Mouse (Mus musculus) cerebellum, adult 18-20 months (tissue): ENCODE data around the gene Nacc1.
"Not testable (repeated sequence)": the region's sequence is repeated elsewhere in the genome, so short reads cannot be mapped to it uniquely, and the experiment has no call there.

Experiments
- DNase-seq, 2 experiments: peaks; one replicate each; pipeline ENCODE4 v3.0.0; 2021

Gene Nacc1

GRCm38 (mm10) chr8:84639162-84640009 is 48.3 kb downstream of the Nacc1 start:
- DNase-seq: peak; percentile 89 to 99

DNA sequence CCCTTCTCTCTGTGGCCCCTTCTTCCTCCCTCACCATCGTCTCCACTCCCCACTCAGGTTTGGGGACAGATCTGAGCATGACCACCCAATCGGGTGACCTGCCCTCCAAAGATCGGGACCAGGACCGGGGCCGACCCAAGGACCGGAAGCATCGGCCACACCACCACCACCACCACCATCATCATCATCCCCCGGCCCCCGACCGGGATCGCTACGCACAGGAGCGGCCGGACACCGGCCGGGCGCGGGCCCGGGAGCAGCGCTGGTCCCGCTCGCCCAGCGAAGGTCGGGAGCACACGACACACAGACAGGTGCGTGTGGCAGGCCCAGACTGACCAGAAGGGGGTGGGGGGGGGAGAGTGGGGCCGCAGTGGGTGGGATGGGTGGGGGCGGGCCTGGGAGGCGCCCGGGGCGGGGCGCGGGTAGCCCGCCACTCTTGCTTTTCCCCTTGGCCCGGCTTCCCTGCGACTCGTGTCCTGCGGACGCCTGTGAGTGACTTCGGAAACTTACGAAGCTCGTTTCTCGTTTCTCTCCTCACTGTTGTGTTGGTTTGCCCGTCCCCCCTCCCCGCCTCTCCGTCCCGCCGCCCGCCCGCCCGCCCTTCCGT is 49.0 kb downstream of the Nacc1 start:
- peak; percentile 41 to 59 for DNase-seq

DNA sequence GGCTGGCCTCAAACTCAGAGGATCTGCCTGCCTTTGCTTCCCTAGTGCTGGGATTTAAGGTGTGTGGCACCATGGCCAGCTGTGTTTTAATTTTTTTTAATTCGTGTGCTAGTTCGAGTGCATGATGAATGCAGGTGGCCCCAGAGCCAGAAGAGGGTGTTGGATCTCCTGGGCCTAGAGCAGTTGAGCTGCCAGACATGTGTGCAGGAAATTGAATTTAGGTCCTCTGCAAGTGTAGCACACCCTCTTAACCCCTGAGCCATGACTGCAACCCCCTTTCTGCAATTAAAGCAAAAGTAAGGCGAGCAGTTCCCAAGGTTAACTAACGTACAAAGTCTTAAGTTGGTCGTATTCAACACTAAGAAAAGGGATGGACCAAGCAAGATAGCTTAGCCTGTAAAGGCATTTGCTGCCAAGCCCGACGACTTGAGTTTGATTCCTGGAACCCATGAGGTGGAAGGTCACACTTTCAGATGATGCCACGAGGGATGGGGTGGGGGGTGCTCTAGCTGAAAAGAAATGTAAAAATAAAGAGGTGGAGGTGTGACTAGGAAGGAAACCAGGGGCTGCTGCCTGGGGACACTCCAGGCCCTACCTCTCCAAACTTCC is 49.6 kb downstream of the Nacc1 start:
- no peak for DNase-seq

DNA sequence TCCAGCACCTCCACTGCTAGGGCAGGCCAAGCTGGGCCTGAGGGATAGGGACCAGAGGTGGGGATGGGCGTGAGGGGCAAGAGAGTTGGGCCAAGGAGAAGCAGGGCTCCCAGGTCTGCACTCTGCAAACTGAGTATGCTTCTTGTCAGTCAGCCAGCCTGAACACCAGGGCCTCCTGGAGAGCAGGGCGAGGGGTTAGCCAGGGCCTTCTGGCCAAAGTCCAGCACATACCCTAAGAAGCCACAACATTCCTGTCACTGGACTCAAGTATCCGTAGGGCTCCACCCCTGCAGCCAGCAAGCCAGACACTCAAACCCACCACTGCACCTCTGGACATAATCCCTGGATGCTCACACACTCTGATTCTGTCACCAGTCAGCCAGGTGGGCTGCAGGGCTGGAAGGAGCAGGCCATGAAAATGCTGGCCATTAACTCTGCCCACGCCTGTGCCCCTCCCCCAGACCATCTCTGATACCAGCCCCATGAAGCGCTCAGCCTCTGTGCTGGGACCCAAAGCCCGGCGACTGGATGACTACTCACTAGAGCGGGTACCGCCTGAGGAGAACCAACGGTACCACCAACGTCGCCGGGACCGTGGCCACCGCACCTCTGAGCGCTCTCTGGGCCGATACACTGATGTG is 51.5 kb downstream of the Nacc1 start:
- peak; percentile 50 to 67 for DNase-seq

- peak in 1 of 2 experiments; percentile 37 for DNase-seq
Measured at GRCm38 (mm10) chr8:84635397-84636050, 52.1 kb downstream of the Nacc1 start.

- DNase-seq: peak; percentile 97 to 98
Measured at GRCm38 (mm10) chr8:84634849-84635304, 52.8 kb downstream of the Nacc1 start.

DNA sequence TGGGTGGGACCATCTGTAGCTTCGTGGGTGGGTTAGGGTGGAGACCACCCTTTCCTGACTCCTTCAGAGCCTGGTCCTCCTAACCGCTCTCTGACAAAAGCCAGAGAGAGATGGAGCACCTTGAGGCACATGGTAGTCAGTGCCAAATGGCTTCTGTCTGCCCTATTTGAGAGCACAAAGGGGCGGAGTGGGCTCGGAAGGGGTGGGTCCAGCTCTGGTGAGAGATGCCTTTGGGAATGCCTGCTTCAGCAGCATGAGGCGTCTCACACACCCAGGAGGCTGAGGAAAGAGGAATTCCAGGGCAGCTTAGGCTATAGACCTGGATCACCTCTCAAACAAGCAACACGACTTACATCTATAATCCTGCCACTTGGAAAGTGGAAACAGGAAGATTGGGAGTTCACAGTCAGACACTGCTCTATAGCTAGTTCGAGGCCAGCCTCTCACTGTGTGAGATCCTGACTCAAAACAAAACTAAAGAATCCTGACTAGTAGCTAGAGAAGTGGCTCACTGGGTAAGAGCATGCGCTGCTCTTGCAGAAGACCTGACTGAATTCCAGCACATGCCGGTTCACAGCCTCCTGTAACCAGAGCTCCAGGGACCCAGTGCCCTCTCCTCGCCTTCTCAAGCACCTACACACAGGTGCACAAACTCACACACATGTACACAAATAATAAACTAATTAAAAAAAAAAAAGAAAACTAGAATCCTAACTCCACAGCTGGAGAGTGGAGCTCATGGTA is 53.6 kb downstream of the Nacc1 start:
- DNase-seq: no peak

- DNase-seq: no peak
Measured at GRCm38 (mm10) chr8:84631813-84632212, 55.8 kb downstream of the Nacc1 start.

DNA sequence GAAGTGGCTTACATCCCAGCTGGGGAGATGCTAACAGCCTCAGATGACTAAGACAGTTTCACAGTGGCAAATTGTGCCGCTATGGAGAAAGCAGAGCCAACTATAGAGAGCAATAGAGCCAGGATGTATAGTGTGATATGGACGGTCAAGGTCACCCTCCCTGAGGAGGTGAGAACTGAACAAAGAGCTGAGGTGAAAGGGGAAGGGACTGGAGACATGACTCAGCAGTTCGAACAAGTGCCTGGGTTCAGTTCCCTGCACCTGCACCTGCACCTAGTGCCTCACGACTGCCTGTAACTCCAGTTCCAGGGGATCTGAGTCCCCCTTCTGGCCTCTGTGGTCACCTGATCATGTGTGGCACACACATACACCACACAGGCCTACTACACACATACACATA is 57.5 kb downstream of the Nacc1 start:
- no peak for DNase-seq

GRCm38 (mm10) chr8:84629586-84629985 is 58.1 kb downstream of the Nacc1 start:
- DNase-seq: no peak

DNA sequence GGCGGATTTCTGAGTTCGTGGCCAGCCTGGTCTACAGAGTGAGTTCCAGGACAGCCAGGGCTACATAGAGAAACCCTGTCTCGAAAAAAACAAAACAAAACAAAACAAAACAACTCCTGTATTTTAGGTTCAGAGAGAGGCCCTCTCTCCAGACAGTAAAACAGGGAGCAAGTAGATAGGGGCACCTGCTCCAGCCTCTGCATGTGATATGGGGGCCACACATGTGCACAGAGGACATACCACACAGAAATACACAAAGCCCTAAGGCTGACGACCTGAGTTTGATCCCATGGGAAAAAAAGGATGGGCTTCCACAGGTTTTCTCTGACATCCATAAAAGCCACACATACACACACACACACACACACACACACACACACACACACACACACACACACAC is 64.2 kb downstream of the Nacc1 start:
- DNase-seq: not testable (repeated sequence)

DNA sequence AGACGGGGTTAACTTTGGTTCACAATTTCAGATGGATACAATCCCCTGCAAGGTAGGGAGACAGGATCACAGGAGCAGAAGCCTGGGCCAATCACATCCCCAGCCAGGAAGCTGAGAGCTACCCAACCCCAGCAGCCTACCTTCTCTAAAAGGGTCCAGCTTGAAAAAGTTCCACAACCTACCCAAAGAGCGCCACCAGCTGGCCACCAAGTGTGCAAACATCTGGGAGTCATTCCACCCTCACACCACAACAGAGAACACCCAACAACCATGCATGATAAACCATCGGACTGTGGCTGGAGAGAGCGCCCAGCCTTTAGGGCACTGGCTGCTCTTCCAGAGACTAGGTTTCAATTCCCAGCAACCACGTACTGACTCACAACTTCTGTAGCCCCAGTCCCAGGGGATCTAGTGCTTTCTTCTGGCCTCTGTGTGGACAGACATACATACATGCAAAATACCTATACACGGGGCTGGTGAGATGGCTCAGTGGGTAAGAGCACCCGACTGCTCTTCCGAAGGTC is 66.5 kb downstream of the Nacc1 start:
- no peak for DNase-seq
